Mouse (Mus musculus) olfactory bulb, adult 2 months (tissue): Measurements from ENCODE around the gene Specc1l. TPM values are rescaled to one million over a fixed set of nuclear protein-coding genes. Genes with fewer than 3 reads are reported as not detected.

Source experiments
- H3K27ac ChIP-seq: fragments of 200-500 bp; 2 replicates; pipeline ENCODE4 v1.5.1; 2012; ENCODE audit warnings: low read depth, low read length; ENCODE audit not compliant: insufficient read depth
- H3K4me1 ChIP-seq: fragments of 200-500 bp; 2 replicates; pipeline ENCODE4 v1.6.1; 2012; ENCODE audit warnings: low read length; ENCODE audit not compliant: control insufficient read depth, insufficient read depth
- H3K4me3 ChIP-seq: fragments of 200-500 bp; 2 replicates; pipeline ENCODE4 v1.5.1; 2012; ENCODE audit warnings: mild to moderate bottlenecking, low read depth, low read length, moderate library complexity; ENCODE audit not compliant: insufficient read depth
- CTCF ChIP-seq: fragments of 200-500 bp; IDR thresholded peaks from 2 replicates; pipeline ENCODE4 v1.5.1; 2012; ENCODE audit warnings: low read depth, mild to moderate bottlenecking, low read length, moderate library complexity; ENCODE audit not compliant: insufficient read depth
- POLR2A ChIP-seq: fragments of 200-500 bp; IDR thresholded peaks from 2 replicates; pipeline ENCODE4 v1.6.1; 2012; ENCODE audit warnings: mild to moderate bottlenecking, low read depth, low read length, moderate library complexity; ENCODE audit not compliant: insufficient read depth
- WGBS: fragments of 180-500 bp; shearing (Covaris S2); methylation state at CpG from one replicate; pipeline ENCODE4 v1.1.7; 2018; 5-methylcytosine and 5-hydroxymethylcytosine counted together
- polyA plus RNA-seq: library from polyadenylated mRNA; stranded (reverse); fragments of >200 nt; gene quantifications from 2 replicates; pipeline ENCODE4 v1.2.4, GENCODE M21; 2012; ENCODE audit warnings: low replicate concordance; ENCODE audit not compliant: missing spikeins, insufficient read depth, insufficient read length

Specc1l gene
- polyA plus RNA-seq, 1 experiment: not detected

GRCm38 (mm10) chr10:75315756-75316155, 103.9 kb downstream of the Specc1l start:
- no peak overlapping the region for H3K4me3 ChIP-seq
- WGBS: 41% methylated on average over 8 of the region's 8 CpGs
- no peak for TF ChIP-seq CTCF
- TF ChIP-seq POLR2A: no peak
- peaks cover 19% of the 10 kb centered on the region for H3K4me1 ChIP-seq
- no peak overlapping the region for H3K27ac ChIP-seq

- WGBS: 5% methylated on average over 9 of the region's 9 CpGs
- TF ChIP-seq CTCF (no peak), POLR2A (no peak)
- peak overlapping the region; percentile 51 for H3K4me3 ChIP-seq
- no peak overlapping the region for H3K27ac ChIP-seq
- peaks cover 19% of the 10 kb centered on the region for H3K4me1 ChIP-seq
Observed at GRCm38 (mm10) chr10:75316472-75316871, 104.6 kb downstream of the Specc1l start.

- no peak for TF ChIP-seq POLR2A
- no peak for TF ChIP-seq CTCF
- H3K4me3 ChIP-seq: peak within 1 kb of the TSS; percentile 51
- H3K4me1 ChIP-seq: peaks cover 20% of the 10 kb centered on the region
- no peak within 1 kb of the TSS for H3K27ac ChIP-seq
- WGBS: 0% methylated on average over 4 of the region's 4 CpGs
Observed at GRCm38 (mm10) chr10:75316872-75316907, 104.8 kb downstream of the Specc1l start, which contains the start of gene Adora2a. Adora2a (plus strand) TSS chr10:75316877.

GRCm38 (mm10) chr10:75316908-75317761, 105.3 kb downstream of the Specc1l start:
- 1% methylated on average over 81 of the region's 81 CpGs for WGBS
- H3K27ac ChIP-seq: no peak overlapping the region
- peak overlapping the region; percentile 51 for H3K4me3 ChIP-seq
- TF ChIP-seq POLR2A: no peak
- peak; percentile 67 for TF ChIP-seq CTCF
- peaks cover 22% of the 10 kb centered on the region for H3K4me1 ChIP-seq

- peak overlapping the region; percentile 51 for H3K4me3 ChIP-seq
- TF ChIP-seq CTCF: no peak
- 80% methylated on average over 6 of the region's 6 CpGs for WGBS
Observed at GRCm38 (mm10) chr10:75318206-75318605, 106.3 kb downstream of the Specc1l start.

GRCm38 (mm10) chr10:75320321-75320720, 108.4 kb downstream of the Specc1l start:
- Histone ChIP-seq H3K27ac (no peak overlapping the region), H3K4me3 (no peak overlapping the region), H3K4me1 (peaks cover 24% of the 10 kb centered on the region)
- no peak for TF ChIP-seq POLR2A
- no peak for TF ChIP-seq CTCF
- WGBS: 69% methylated on average over 4 of the region's 4 CpGs

More at GRCm38 (mm10) chr10:75318206-75318605, 106.3 kb downstream of the Specc1l start:
- Histone ChIP-seq H3K4me1 (peaks cover 22% of the 10 kb centered on the region), H3K27ac (no peak overlapping the region)

GRCm38 (mm10) chr10:75322966-75323365, 111.1 kb downstream of the Specc1l start:
- Histone ChIP-seq H3K27ac (no peak overlapping the region), H3K4me3 (no peak overlapping the region), H3K4me1 (peaks cover 11% of the 10 kb centered on the region)
- TF ChIP-seq POLR2A (no peak), CTCF (no peak)
- WGBS: 78% methylated on average over 6 of the region's 6 CpGs

- peaks cover 11% of the 10 kb centered on the region for H3K4me1 ChIP-seq
- H3K4me3 ChIP-seq: no peak overlapping the region
- WGBS: 94% methylated on average over 8 of the region's 8 CpGs
- TF ChIP-seq POLR2A: no peak
- TF ChIP-seq CTCF: no peak
- H3K27ac ChIP-seq: no peak overlapping the region
Observed at GRCm38 (mm10) chr10:75323986-75324385, 112.1 kb downstream of the Specc1l start.

GRCm38 (mm10) chr10:75324391-75324790, 112.5 kb downstream of the Specc1l start:
- no peak overlapping the region for H3K27ac ChIP-seq
- peaks cover 11% of the 10 kb centered on the region for H3K4me1 ChIP-seq
- TF ChIP-seq POLR2A: no peak
- TF ChIP-seq CTCF: no peak
- 89% methylated on average over 10 of the region's 10 CpGs for WGBS
- H3K4me3 ChIP-seq: no peak overlapping the region

- Histone ChIP-seq H3K27ac (no peak overlapping the region), H3K4me3 (no peak overlapping the region), H3K4me1 (peaks cover 11% of the 10 kb centered on the region)
- TF ChIP-seq POLR2A (no peak), CTCF (no peak)
- 98% methylated on average over 23 of the region's 23 CpGs for WGBS
Observed at GRCm38 (mm10) chr10:75325821-75326220, 113.9 kb downstream of the Specc1l start.
